Mouse (Mus musculus): ENCODE measurements around the gene Tcerg1l. TPM values are rescaled to one million over a fixed set of nuclear protein-coding genes. Genes with fewer than 3 reads are reported as not detected.

Gene Tcerg1l
- polyA plus RNA-seq, 1 experiment from 2014 or later: 0.33 TPM

DNA sequence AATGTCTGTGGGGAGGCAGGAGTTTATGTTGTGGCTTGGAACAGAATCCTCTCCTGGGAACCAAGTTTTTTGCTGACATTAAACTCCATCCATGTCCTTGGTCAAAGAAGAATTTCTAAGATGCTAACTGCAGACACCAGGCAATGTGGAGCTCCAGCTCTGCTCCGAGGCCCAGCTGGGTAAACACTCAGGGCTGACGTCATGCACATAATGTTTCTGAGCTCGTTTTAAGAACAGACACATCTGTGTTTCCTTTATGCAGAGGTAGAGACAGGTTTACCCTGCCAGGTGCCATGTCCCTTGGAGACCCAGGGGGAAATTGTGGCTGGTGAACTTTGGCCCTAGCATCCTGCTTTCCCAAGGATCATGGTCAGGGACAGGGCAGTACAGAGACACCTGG, 29.9 kb upstream of the Tcerg1l start:
- H3K9me3 ChIP-seq (ENCODE audit: low read length): no peaks in the 10 kb centered on the region
- 7% methylated on average over 3 of the region's 3 CpGs for WGBS
- no peaks in the 10 kb centered on the region for H3K36me3 ChIP-seq (ENCODE audit: insufficient read depth, low read length)
- ATAC-seq (no peak), DNase-seq (ENCODE audit: low spot score) (no peak)
- H3K4me1 ChIP-seq (ENCODE audit: insufficient read depth, low read depth, low read length): no peaks in the 10 kb centered on the region
- no peak overlapping the region for H3K9ac ChIP-seq (replicated peaks; ENCODE audit: low read depth)
- H3K27me3 ChIP-seq (replicated peaks; ENCODE audit: insufficient read depth, low read length): no peaks in the 10 kb centered on the region
- no peak for TF ChIP-seq CTCF (IDR thresholded peaks at IDR 0.05)
- TF ChIP-seq EP300 (IDR thresholded peaks at IDR 0.05): no peak
- H3K27ac ChIP-seq (ENCODE audit: low read length): no peak overlapping the region
- no peak overlapping the region for H3K4me3 ChIP-seq (ENCODE audit: low read depth, low read length)
- H3K4me2 ChIP-seq (replicated peaks; ENCODE audit: low read depth, low read length): no peak overlapping the region

DNA sequence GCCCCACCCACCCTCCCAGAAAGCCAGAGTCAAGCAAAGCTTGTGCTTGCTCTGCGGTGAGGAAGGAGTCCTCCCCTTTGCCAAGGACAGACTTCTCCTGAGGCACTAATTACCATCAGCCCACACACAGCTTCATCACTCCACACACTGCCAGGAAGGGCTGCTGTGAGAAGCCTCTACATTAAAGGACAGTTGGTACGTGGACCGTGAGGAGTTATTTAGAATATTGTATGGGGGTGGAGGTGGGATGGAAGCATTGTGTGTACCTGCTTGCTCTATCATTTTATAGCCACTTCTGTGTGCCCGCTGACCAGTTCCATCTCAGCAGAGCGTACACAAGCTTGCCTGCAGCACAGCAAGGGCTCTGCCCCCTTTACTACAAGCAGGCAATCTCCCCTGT, 16.0 kb upstream of the Tcerg1l start:
- Histone ChIP-seq H3K4me1 (ENCODE audit: insufficient read depth, low read depth, low read length) (no peaks in the 10 kb centered on the region), H3K9me3 (ENCODE audit: low read length) (no peaks in the 10 kb centered on the region), H3K4me3 (ENCODE audit: low read depth, low read length) (no peak overlapping the region), H3K4me2 (replicated peaks; ENCODE audit: low read depth, low read length) (no peak overlapping the region), H3K27me3 (replicated peaks; ENCODE audit: insufficient read depth, low read length) (no peaks in the 10 kb centered on the region), H3K27ac (ENCODE audit: low read length) (no peak overlapping the region), H3K36me3 (ENCODE audit: insufficient read depth, low read length) (no peaks in the 10 kb centered on the region), H3K9ac (replicated peaks; ENCODE audit: low read depth) (no peak overlapping the region)
- 75% methylated on average over 5 of the region's 5 CpGs for WGBS
- ATAC-seq (no peak), DNase-seq (ENCODE audit: low spot score) (no peak)
- no peak for TF ChIP-seq EP300 (IDR thresholded peaks at IDR 0.05)
- TF ChIP-seq CTCF (IDR thresholded peaks at IDR 0.05): no peak

DNA sequence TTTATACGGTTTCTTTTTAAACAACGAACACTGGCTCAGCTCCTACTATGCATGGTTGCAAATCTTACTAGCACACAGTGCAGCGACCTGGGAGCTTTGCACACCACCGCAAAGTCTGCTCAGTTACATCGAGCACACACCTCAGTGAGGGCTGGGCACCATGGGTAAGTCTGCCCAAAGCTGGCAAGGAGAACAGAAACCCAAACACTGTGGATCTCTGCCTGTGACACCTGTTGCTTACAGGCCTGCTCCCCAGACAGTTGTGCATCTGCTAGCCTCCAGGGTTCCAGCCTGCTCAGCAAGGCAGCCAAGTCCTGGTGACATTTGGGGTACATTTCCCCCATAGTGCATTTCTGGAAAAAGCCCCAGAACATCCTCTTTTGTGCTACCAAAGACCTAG, 4.1 kb upstream of the Tcerg1l start:
- Histone ChIP-seq H3K4me2 (replicated peaks; ENCODE audit: low read depth, low read length) (no peak overlapping the region), H3K4me3 (ENCODE audit: low read depth, low read length) (no peak overlapping the region), H3K9me3 (ENCODE audit: low read length) (no peaks in the 10 kb centered on the region), H3K27ac (ENCODE audit: low read length) (no peak overlapping the region), H3K36me3 (ENCODE audit: insufficient read depth, low read length) (no peaks in the 10 kb centered on the region), H3K27me3 (replicated peaks; ENCODE audit: insufficient read depth, low read length) (peaks cover 28% of the 10 kb centered on the region), H3K9ac (replicated peaks; ENCODE audit: low read depth) (no peak overlapping the region), H3K4me1 (ENCODE audit: insufficient read depth, low read depth, low read length) (peaks cover 7% of the 10 kb centered on the region; the same call in 1 of the 2 replicates)
- 86% methylated on average over 5 of the region's 5 CpGs for WGBS
- ATAC-seq: no peak
- TF ChIP-seq CTCF (IDR thresholded peaks at IDR 0.05) (no peak), EP300 (IDR thresholded peaks at IDR 0.05) (no peak)
- no peak for DNase-seq (ENCODE audit: low spot score)

DNA sequence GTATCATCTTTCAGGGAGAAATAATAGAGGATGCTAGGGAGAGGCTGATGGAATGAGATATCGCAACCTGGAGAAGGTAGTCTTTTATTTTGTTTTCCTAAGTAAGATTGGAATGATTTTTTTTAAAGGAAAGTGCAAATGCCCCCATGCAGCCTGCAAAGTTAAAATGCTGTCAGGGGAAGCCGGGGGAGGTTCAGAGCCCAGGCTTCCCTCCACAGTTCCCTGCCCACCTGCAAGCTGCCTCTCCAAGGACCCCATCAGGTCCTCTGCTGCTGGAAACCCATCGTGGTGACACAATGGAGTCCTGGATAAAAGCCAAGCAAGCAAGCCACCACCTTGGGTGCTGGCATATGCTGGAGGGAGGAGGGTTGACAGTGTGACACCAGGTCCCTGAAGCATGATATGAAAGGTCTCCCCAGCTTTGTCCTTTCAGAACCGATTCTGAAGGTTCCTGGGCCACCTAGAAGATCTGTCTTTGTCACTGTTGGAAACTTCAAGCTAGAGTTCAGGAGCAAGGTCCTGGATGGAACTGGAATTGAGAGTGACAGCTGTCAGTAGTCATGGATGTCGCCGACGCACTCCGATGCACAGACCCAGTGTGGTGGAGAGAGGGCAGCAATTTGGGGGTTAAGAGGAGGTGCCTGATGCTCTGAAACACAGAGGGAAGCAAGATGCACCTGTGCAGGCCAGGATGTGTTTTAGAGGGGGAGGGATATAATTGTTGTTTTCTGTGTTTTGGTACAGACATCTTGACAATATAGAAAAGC, 3.2 kb upstream of the Tcerg1l start:
- DNase-seq (ENCODE audit: low spot score): no peak
- Histone ChIP-seq H3K27ac (ENCODE audit: low read length) (no peak overlapping the region), H3K9me3 (ENCODE audit: low read length) (no peaks in the 10 kb centered on the region), H3K4me3 (ENCODE audit: low read depth, low read length) (no peak overlapping the region), H3K9ac (replicated peaks; ENCODE audit: low read depth) (no peak overlapping the region), H3K27me3 (replicated peaks; ENCODE audit: insufficient read depth, low read length) (peaks cover 37% of the 10 kb centered on the region), H3K4me2 (replicated peaks; ENCODE audit: low read depth, low read length) (no peak overlapping the region), H3K4me1 (ENCODE audit: insufficient read depth, low read depth, low read length) (peaks cover 7% of the 10 kb centered on the region; the same call in 1 of the 2 replicates), H3K36me3 (ENCODE audit: insufficient read depth, low read length) (no peaks in the 10 kb centered on the region)
- 76% methylated on average over 8 of the region's 8 CpGs for WGBS
- TF ChIP-seq CTCF (IDR thresholded peaks at IDR 0.05) (no peak), EP300 (IDR thresholded peaks at IDR 0.05) (no peak)
- no peak for ATAC-seq

DNA sequence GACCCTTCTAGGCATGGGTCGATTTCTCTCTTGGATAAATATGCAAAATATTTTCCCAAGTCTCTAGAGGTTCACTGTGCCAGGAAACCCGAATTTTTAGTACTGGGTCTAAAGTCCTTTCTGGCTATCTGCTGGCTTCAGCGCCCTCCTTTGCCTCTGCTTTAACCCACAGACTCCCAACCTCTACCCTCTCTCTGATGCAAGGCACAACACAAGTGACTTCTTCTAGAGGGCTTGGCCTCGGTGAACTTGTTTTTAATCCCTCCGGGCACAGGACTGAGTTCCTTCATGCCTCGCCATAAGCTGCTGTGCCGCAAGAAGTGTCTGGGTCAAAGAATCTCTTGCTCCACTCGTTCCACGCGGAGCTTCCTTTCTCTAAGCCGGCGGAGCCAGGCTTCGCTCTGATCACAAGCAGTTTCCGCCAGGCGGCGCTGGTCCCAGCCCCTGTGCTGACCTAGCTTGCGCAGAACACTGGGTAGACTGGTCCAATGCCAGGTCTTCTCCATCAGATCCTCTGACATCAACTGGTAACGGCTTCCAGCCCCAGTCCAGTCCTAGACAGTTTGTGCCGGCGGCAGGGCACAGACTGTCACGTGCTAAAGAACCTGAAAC, 758 bp upstream of the Tcerg1l start:
- H3K27ac ChIP-seq (ENCODE audit: low read length): no peak overlapping the region
- peaks cover 37% of the 10 kb centered on the region for H3K27me3 ChIP-seq (replicated peaks; ENCODE audit: insufficient read depth, low read length)
- no peak overlapping the region; the same call in 1 of the 2 replicates for H3K4me3 ChIP-seq (ENCODE audit: low read depth, low read length)
- TF ChIP-seq CTCF (IDR thresholded peaks at IDR 0.05): peak; percentile 64
- TF ChIP-seq EP300 (IDR thresholded peaks at IDR 0.05): no peak
- no peak overlapping the region for H3K9ac ChIP-seq (replicated peaks; ENCODE audit: low read depth)
- H3K4me2 ChIP-seq (replicated peaks; ENCODE audit: low read depth, low read length): peak overlapping the region; percentile 51
- no peaks in the 10 kb centered on the region for H3K36me3 ChIP-seq (ENCODE audit: insufficient read depth, low read length)
- 2% methylated on average over 21 of the region's 21 CpGs for WGBS
- ATAC-seq (no peak), DNase-seq (ENCODE audit: low spot score) (peak; percentile 34)
- no peaks in the 10 kb centered on the region for H3K9me3 ChIP-seq (ENCODE audit: low read length)
- peaks cover 7% of the 10 kb centered on the region; the same call in 1 of the 2 replicates for H3K4me1 ChIP-seq (ENCODE audit: insufficient read depth, low read depth, low read length)

DNA sequence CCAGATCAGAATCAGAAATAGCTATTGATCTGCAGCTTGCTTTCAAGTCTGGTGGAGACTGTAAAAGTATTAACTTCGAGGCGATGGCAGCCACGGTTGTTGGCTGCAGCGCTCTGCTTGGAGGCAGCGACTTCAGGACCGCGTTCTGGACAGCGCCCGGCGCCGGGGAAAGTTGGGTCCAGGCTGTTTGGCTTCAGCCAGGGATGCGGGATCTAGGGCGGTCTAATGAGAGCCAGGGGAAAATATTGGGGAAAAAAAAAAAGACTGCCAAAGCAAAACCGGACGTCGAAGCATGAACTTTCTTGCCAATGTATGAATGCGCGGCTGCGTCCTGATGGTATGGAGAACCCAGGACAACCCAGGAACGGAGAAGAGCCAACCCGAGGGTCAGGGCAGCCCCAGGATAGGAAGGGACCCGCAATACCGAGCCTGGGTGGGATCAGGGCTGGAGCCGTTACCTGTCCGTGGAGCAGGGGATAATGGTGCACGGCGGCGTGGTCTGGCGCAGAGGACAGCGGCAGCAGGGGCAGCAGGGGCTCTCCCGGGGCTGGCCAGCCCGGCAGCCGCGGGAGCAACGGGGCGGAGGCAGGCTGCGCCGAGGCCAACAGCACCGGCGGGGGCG, 556 bp downstream of the Tcerg1l start:
- DNase-seq (ENCODE audit: low spot score): peak; percentile 47
- under 1% methylated on average over 30 of the region's 41 CpGs for WGBS
- H3K4me3 ChIP-seq (ENCODE audit: low read depth, low read length): peak overlapping the region; percentile 28; the same call in 1 of the 2 replicates

More for the DNA sequence above, 556 bp downstream of the Tcerg1l start:
- Histone ChIP-seq H3K9ac (replicated peaks; ENCODE audit: low read depth) (no peak overlapping the region), H3K4me1 (ENCODE audit: insufficient read depth, low read depth, low read length) (peaks cover 7% of the 10 kb centered on the region; the same call in 1 of the 2 replicates), H3K27me3 (replicated peaks; ENCODE audit: insufficient read depth, low read length) (peaks cover 37% of the 10 kb centered on the region), H3K4me2 (replicated peaks; ENCODE audit: low read depth, low read length) (peak overlapping the region; percentile 51), H3K9me3 (ENCODE audit: low read length) (no peaks in the 10 kb centered on the region), H3K36me3 (ENCODE audit: insufficient read depth, low read length) (no peaks in the 10 kb centered on the region), H3K27ac (ENCODE audit: low read length) (no peak overlapping the region)
- TF ChIP-seq EP300 (IDR thresholded peaks at IDR 0.05): no peak
- TF ChIP-seq CTCF (IDR thresholded peaks at IDR 0.05): no peak
- ATAC-seq: no peak

Measured in lung, postnatal 0 days (tissue).